Mouse (Mus musculus) brain, embryonic 14.5 days (tissue): ENCODE measurements at regions not wholly inside any gene's neighbourhood (a gene's known extent, or its start where the extent isn't known, plus 50 kb on each side); places are given as distances from the start of the nearest gene placed in this dataset.
"Not testable (repeated sequence)": the region's sequence is repeated elsewhere in the genome, so short reads cannot be mapped to it uniquely, and the experiment has no call there.

Experiments used
- DNase-seq: peaks from one replicate; pipeline ENCODE4 v3.0.0-alpha.2; 2011; ENCODE audit warnings: low read depth
- CTCF ChIP-seq: fragments of 200-500 bp; IDR thresholded peaks from 2 replicates; pipeline ENCODE4 v1.5.1; 2012; ENCODE audit warnings: inconsistent platforms, mild to moderate bottlenecking, moderate library complexity, borderline replicate concordance; ENCODE audit not compliant: insufficient read depth, insufficient read length; ENCODE audit errors: extremely low read depth
- POLR2A ChIP-seq: fragments of 200-500 bp; IDR thresholded peaks from 2 replicates; pipeline ENCODE4 v1.6.1; 2012; ENCODE audit warnings: mild to moderate bottlenecking, inconsistent platforms, borderline replicate concordance; ENCODE audit not compliant: poor library complexity, insufficient read depth, insufficient read length, severe bottlenecking; ENCODE audit errors: extremely low read depth

GRCm38 (mm10) chr14:90935626-90936025 is 2464.4 kb upstream of the Pcdh20 start:
- DNase-seq = not testable (repeated sequence)

DNA sequence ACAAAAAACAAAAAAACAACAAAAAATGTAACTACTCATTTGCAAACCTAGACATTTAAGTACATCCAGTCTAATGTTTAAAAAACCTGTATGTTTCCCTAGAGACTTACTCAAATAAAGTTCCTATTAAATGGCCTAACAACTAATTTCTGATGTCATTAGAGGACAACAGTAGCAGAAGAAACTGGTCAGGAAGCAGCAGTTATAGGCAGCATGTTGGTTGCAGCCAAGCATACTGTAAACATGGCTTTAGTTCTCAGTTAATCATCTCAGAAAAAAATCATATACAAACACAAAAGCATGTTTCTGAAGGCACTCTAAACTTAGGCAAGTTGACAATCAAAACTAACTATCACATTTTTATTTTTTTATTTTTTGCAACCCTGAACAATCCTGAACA is 2434.1 kb upstream of the Pcdh20 start:
- TF ChIP-seq CTCF = no peak
- no peak for TF ChIP-seq POLR2A
- DNase-seq = no peak

DNA sequence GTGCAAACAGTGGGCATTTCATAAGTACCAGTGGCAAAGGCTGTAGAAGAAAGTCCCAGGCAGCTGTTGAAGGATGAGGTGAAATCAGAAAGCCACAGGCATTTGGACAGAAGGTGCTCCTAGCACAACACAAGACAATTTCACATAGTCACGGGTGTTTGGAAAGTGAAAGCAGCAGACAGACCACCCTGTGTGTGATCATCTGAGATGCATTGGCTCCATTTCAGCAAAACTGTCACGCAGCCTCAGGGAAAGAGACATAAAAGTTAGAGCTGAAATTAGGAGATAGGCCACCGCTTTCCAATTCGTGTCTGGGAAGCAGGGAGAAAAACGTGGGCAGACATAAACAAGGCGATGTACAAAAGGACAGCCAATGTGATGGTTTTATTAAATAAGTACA is 2418.5 kb upstream of the Pcdh20 start:
- no peak for TF ChIP-seq POLR2A
- TF ChIP-seq CTCF = no peak
- peak; percentile 62 for DNase-seq
